Mouse (Mus musculus) cortical plate, adult 2 months (tissue): ENCODE measurements at regions not wholly inside any gene's neighbourhood (a gene's known extent, or its start where the extent isn't known, plus 50 kb on each side); places are given as distances from the start of the nearest gene placed in this dataset.

ENCODE experiments used
- H3K27ac ChIP-seq: fragments of 200-500 bp; 2 replicates; pipeline ENCODE4 v1.5.1; 2012; ENCODE audit warnings: low read length, control low read depth, inconsistent platforms; ENCODE audit not compliant: insufficient read depth
- H3K4me1 ChIP-seq: fragments of 200-500 bp; 2 replicates; pipeline ENCODE4 v1.6.1; 2011; ENCODE audit warnings: low read length; ENCODE audit not compliant: control insufficient read depth, insufficient read depth
- H3K4me3 ChIP-seq: fragments of 200-500 bp; 2 replicates; pipeline ENCODE4 v1.5.1; 2011; ENCODE audit warnings: mild to moderate bottlenecking, low read length, control low read depth; ENCODE audit not compliant: insufficient read depth
- CTCF ChIP-seq: fragments of 200-500 bp; IDR thresholded peaks from 2 replicates; pipeline ENCODE4 v1.5.1; 2011; ENCODE audit warnings: mild to moderate bottlenecking, control low read depth, low read length; ENCODE audit not compliant: insufficient read depth; ENCODE audit errors: extremely low read depth
- POLR2A ChIP-seq: fragments of 200-500 bp; IDR thresholded peaks from 2 replicates; pipeline ENCODE4 v1.6.1; 2011; ENCODE audit warnings: mild to moderate bottlenecking, low read length, control low read depth; ENCODE audit not compliant: insufficient read depth; ENCODE audit errors: extremely low read depth

GRCm38 (mm10) chr7:137935896-137936295 lies 461.6 kb downstream of the Tcerg1l start:
- no peak overlapping the region for H3K27ac ChIP-seq
- H3K4me3 ChIP-seq = no peak overlapping the region
- H3K4me1 ChIP-seq = no peaks in the 10 kb centered on the region
- TF ChIP-seq CTCF (no peak), POLR2A (no peak)

DNA sequence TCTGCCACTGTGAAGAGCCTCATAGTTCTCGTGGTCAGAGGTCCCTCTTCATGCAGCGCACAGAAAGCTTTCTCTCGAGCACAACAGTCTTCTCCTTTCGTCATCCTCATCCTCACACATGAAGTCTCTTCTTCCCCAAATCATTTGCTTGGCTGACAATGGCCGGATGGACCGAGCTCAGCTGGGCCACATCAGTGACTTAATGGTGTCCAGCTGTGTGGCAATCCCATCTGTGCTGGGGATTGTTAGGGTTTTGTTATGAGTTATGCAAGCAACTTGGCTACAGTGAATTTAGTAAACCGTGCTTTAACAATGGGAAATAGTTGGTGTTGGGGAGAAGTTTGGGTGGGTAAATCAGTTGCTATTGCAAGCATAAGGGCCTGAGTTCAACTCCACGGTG lies 458.4 kb downstream of the Tcerg1l start:
- H3K4me1 ChIP-seq = no peaks in the 10 kb centered on the region
- H3K4me3 ChIP-seq = no peak overlapping the region
- TF ChIP-seq CTCF = no peak
- TF ChIP-seq POLR2A = no peak
- no peak overlapping the region for H3K27ac ChIP-seq

GRCm38 (mm10) chr7:137940084-137940483 lies 457.4 kb downstream of the Tcerg1l start:
- Histone ChIP-seq H3K27ac (no peak overlapping the region), H3K4me1 (no peaks in the 10 kb centered on the region), H3K4me3 (no peak overlapping the region)
- TF ChIP-seq POLR2A (no peak), CTCF (no peak)

- Histone ChIP-seq H3K4me3 (no peak overlapping the region), H3K27ac (no peak overlapping the region), H3K4me1 (no peaks in the 10 kb centered on the region)
- TF ChIP-seq CTCF (no peak), POLR2A (no peak)
Observed at GRCm38 (mm10) chr7:137944991-137945390, 452.5 kb downstream of the Tcerg1l start.

DNA sequence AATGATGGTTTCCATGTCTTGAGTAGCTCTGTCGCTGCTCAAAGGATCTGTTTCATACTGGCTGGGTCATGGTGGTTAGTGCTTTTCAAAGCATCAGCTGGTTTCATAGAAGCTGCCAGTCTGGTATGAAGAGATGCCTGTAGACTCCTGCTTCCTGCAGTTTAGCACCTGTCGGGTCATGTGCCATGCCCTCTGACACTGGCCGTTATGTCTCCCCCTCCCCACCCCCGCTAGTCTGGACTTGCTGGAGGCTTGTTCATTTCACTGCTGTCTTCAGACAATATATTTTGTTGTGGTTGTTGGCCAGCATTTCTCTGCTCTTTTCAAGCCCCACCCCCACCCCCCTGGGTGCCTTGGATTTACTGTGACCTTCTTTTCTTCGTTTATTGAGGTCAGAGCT lies 450.1 kb downstream of the Tcerg1l start:
- Histone ChIP-seq H3K4me3 (no peak overlapping the region), H3K27ac (no peak overlapping the region), H3K4me1 (no peaks in the 10 kb centered on the region)
- TF ChIP-seq CTCF (no peak), POLR2A (no peak)

- Histone ChIP-seq H3K27ac (no peak overlapping the region), H3K4me3 (no peak overlapping the region), H3K4me1 (no peaks in the 10 kb centered on the region)
- TF ChIP-seq POLR2A = no peak
Observed at GRCm38 (mm10) chr7:137957354-137957753, 440.2 kb downstream of the Tcerg1l start.

DNA sequence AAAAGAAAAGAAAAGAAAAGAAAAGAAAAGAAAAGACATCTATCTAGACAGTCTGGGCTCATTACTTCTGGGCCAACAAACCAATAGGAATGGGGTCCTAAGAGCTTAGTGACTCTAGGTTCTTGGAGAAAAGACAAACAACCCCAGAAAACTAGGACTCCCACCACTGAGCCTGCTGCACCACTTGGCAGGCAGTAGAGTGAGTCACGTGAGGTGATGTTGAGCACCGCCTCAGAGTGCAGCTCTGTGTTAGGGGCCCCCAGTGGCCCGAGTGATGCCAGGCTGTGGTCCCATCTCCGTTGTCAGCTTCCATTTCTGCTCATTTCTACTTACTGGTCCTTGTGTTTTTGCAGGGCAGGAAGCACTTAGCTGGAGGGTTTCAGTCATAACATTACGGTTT lies 439.7 kb downstream of the Tcerg1l start:
- no peak for TF ChIP-seq POLR2A
- no peak for TF ChIP-seq CTCF
- no peaks in the 10 kb centered on the region for H3K4me1 ChIP-seq

GRCm38 (mm10) chr7:137963470-137964095 lies 433.9 kb downstream of the Tcerg1l start:
- Histone ChIP-seq H3K4me3 (no peak overlapping the region), H3K27ac (no peak overlapping the region), H3K4me1 (peaks cover 3% of the 10 kb centered on the region)
- TF ChIP-seq CTCF (no peak), POLR2A (no peak)

More for the DNA sequence above, 439.7 kb downstream of the Tcerg1l start:
- no peak overlapping the region for H3K27ac ChIP-seq
- no peak overlapping the region for H3K4me3 ChIP-seq

- H3K4me3 ChIP-seq = no peak overlapping the region
- TF ChIP-seq CTCF = no peak
- no peak for TF ChIP-seq POLR2A
- peaks cover 1% of the 10 kb centered on the region; the same call in 1 of the 2 replicates for H3K4me1 ChIP-seq
- no peak overlapping the region for H3K27ac ChIP-seq
Observed at GRCm38 (mm10) chr7:137974705-137975104, 422.8 kb downstream of the Tcerg1l start.

- Histone ChIP-seq H3K4me1 (peaks cover 1% of the 10 kb centered on the region; the same call in 1 of the 2 replicates), H3K4me3 (no peak overlapping the region), H3K27ac (no peak overlapping the region)
- no peak for TF ChIP-seq CTCF
- TF ChIP-seq POLR2A = no peak
Observed at GRCm38 (mm10) chr7:137977527-137977926, 420.0 kb downstream of the Tcerg1l start.
